Mouse (Mus musculus) lung, postnatal 0 days (tissue): ENCODE data around the gene Pard3. TPM values are rescaled to one million over a fixed set of nuclear protein-coding genes. Genes with fewer than 3 reads are reported as not detected.

Experiments used
- ATAC-seq: fragments of 200-750 bp; cut with Nextera tagmentation; 2 replicates; pipeline ENCODE4 v1.8.0; 2017; ENCODE audit warnings: moderate library complexity
- DNase-seq: peaks from one replicate; pipeline ENCODE4 v3.0.0-alpha.2; 2016; ENCODE audit warnings: low spot score
- H3K27ac ChIP-seq: fragments of 300-500 bp; sonication (generic); 2 replicates; pipeline ENCODE4 v1.5.1; 2014; ENCODE audit warnings: antibody characterized with exemption, mild to moderate bottlenecking, low read length, mixed read lengths
- H3K27me3 ChIP-seq: fragments of 300-500 bp; sonication (generic); replicated peaks from 2 replicates; pipeline ENCODE4 v1.6.1; 2014; ENCODE audit warnings: low read length, mixed read lengths; ENCODE audit not compliant: insufficient read depth
- H3K36me3 ChIP-seq: fragments of 300-500 bp; sonication (generic); 2 replicates; pipeline ENCODE4 v1.6.1; 2014; ENCODE audit warnings: low read length, mixed read lengths; ENCODE audit not compliant: insufficient read depth
- H3K4me1 ChIP-seq: fragments of 300-500 bp; sonication (generic); 2 replicates; pipeline ENCODE4 v1.6.1; 2014; ENCODE audit warnings: antibody characterized with exemption, low read depth, low read length, mixed read lengths; ENCODE audit not compliant: insufficient read depth
- H3K4me2 ChIP-seq: fragments of 300-500 bp; sonication (generic); replicated peaks from 2 replicates; pipeline ENCODE4 v1.6.1; 2014; ENCODE audit warnings: low read depth, mild to moderate bottlenecking, low read length, moderate library complexity, mixed read lengths
- H3K4me3 ChIP-seq: fragments of 300-500 bp; sonication (generic); 2 replicates; pipeline ENCODE4 v1.5.1; 2014; ENCODE audit warnings: low read depth, low read length
- H3K9ac ChIP-seq: fragments of 300-500 bp; sonication (generic); replicated peaks from 2 replicates; pipeline ENCODE4 v1.6.1; 2014; ENCODE audit warnings: low read depth, mild to moderate bottlenecking
- H3K9me3 ChIP-seq: fragments of 300-500 bp; sonication (generic); 2 replicates; pipeline ENCODE4 v1.6.1; 2016; ENCODE audit warnings: low read length, mixed read lengths
- CTCF ChIP-seq: IDR thresholded peaks from 2 replicates; pipeline ENCODE4 v1.5.1; 2016; ENCODE audit warnings: antibody characterized with exemption, mild to moderate bottlenecking
- EP300 ChIP-seq: IDR thresholded peaks from 2 replicates; pipeline ENCODE4 v1.6.1; 2016; ENCODE audit warnings: antibody characterized with exemption, mild to moderate bottlenecking, control low read depth
- WGBS: fragments of 180-500 bp; shearing (Covaris S2); extraction: QIAGEN DNeasy Blood & Tissue Kit; methylation state at CpG from one replicate; pipeline ENCODE4 v1.1.7; 2014; 5-methylcytosine and 5-hydroxymethylcytosine counted together
- polyA plus RNA-seq: library from polyadenylated mRNA; unstranded; fragments of >200 nt; fragmentation: Nextera tagmentation; extraction: Ambion mirVana; gene quantifications from 2 replicates; pipeline ENCODE4 v1.2.1, GENCODE M21; 2015

Gene Pard3
- polyA plus RNA-seq, 1 experiment from 2014 or later: 13.2 TPM

- no peak overlapping the region for H3K4me2 ChIP-seq
- no peak overlapping the region for H3K9ac ChIP-seq
- no peaks in the 10 kb centered on the region for H3K9me3 ChIP-seq
- DNase-seq: no peak
- H3K27ac ChIP-seq: no peak overlapping the region
- peaks cover 5% of the 10 kb centered on the region; the same call in 1 of the 2 replicates for H3K4me1 ChIP-seq
- H3K4me3 ChIP-seq: no peak overlapping the region
- WGBS: 82% methylated on average over 4 of the region's 4 CpGs
- no peaks in the 10 kb centered on the region for H3K27me3 ChIP-seq
- ATAC-seq: no peak
- TF ChIP-seq CTCF: no peak
- TF ChIP-seq EP300: no peak
- no peaks in the 10 kb centered on the region for H3K36me3 ChIP-seq
These were observed 146.9 kb downstream of the Pard3 start for GRCm38 (mm10) chr8:127210621-127211020.

- H3K4me2 ChIP-seq: no peak overlapping the region
- no peak overlapping the region for H3K27ac ChIP-seq
- 77% methylated on average over 8 of the region's 8 CpGs for WGBS
- peaks cover 5% of the 10 kb centered on the region; the same call in 1 of the 2 replicates for H3K4me1 ChIP-seq
- H3K9me3 ChIP-seq: no peaks in the 10 kb centered on the region
- H3K27me3 ChIP-seq: no peaks in the 10 kb centered on the region
- no peak for ATAC-seq
- TF ChIP-seq EP300 (no peak), CTCF (no peak)
- peak; percentile 27 for DNase-seq
- H3K36me3 ChIP-seq: no peaks in the 10 kb centered on the region
- H3K9ac ChIP-seq: no peak overlapping the region
- no peak overlapping the region for H3K4me3 ChIP-seq
These were observed 150.6 kb downstream of the Pard3 start for GRCm38 (mm10) chr8:127214338-127214737.

GRCm38 (mm10) chr8:127214748-127215433 lies 151.2 kb downstream of the Pard3 start:
- WGBS: 83% methylated on average over 4 of the region's 4 CpGs
- Histone ChIP-seq H3K36me3 (no peaks in the 10 kb centered on the region), H3K9ac (no peak overlapping the region), H3K9me3 (no peaks in the 10 kb centered on the region), H3K27me3 (no peaks in the 10 kb centered on the region), H3K4me3 (no peak overlapping the region), H3K4me2 (no peak overlapping the region), H3K27ac (no peak overlapping the region), H3K4me1 (peaks cover 5% of the 10 kb centered on the region; the same call in 1 of the 2 replicates)
- TF ChIP-seq EP300 (no peak), CTCF (no peak)
- DNase-seq (no peak), ATAC-seq (no peak)

GRCm38 (mm10) chr8:127220206-127220605 lies 156.5 kb downstream of the Pard3 start:
- H3K27ac ChIP-seq: no peak overlapping the region
- H3K4me2 ChIP-seq: no peak overlapping the region
- H3K36me3 ChIP-seq: no peaks in the 10 kb centered on the region
- no peaks in the 10 kb centered on the region for H3K27me3 ChIP-seq
- TF ChIP-seq CTCF (no peak), EP300 (no peak)
- H3K9ac ChIP-seq: no peak overlapping the region
- WGBS: 72% methylated on average over 5 of the region's 5 CpGs
- ATAC-seq (no peak), DNase-seq (no peak)
- H3K4me1 ChIP-seq: no peaks in the 10 kb centered on the region
- H3K9me3 ChIP-seq: no peaks in the 10 kb centered on the region
- no peak overlapping the region for H3K4me3 ChIP-seq

DNA sequence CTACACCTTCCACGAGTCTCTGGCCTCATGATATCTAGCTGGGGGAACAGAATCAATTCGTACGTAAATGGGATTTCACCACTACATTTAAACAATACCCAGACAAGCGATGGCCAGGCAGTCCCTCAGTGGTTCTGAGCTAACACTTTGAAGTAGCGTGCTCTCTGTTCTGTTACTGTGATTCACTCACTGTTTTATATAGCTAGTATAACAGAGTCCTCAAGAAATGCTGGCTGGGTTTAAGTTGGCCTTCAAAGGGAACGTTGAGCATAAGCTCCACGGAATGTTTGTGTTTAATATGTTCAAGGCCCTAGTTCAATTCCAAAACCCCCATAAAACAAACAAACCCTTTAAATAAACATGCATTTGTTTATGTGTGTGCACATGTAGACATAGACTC lies 156.9 kb downstream of the Pard3 start:
- no peak overlapping the region for H3K27ac ChIP-seq
- H3K4me2 ChIP-seq: no peak overlapping the region
- no peaks in the 10 kb centered on the region for H3K27me3 ChIP-seq
- DNase-seq (no peak), ATAC-seq (no peak)
- H3K9ac ChIP-seq: no peak overlapping the region
- no peak overlapping the region for H3K4me3 ChIP-seq
- H3K4me1 ChIP-seq: no peaks in the 10 kb centered on the region
- no peaks in the 10 kb centered on the region for H3K9me3 ChIP-seq
- no peaks in the 10 kb centered on the region for H3K36me3 ChIP-seq
- 61% methylated on average over 7 of the region's 7 CpGs for WGBS
- TF ChIP-seq CTCF: no peak

DNA sequence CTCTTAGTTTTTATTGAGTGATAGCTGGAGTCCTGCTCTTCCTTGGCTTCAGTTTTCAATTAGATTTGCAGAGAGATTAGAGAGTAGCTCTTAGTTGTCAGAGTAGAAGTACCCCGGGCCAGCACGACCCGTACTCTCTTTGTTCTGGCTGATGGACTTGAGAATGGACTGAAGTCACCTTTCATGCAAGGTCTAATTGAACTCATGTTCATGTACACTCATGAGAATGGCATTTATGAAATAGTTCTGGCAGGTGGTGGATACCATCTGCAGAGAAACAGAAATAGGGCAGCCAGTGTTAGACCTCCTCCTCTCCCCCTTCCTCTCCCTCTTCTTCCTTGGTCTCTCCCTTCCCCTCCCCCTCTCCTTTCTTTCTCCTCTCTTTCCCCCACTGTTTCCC lies 158.7 kb downstream of the Pard3 start:
- Histone ChIP-seq H3K27ac (no peak overlapping the region), H3K36me3 (no peaks in the 10 kb centered on the region), H3K27me3 (no peaks in the 10 kb centered on the region), H3K4me1 (no peaks in the 10 kb centered on the region), H3K9ac (no peak overlapping the region), H3K4me2 (no peak overlapping the region), H3K4me3 (no peak overlapping the region), H3K9me3 (no peaks in the 10 kb centered on the region)
- DNase-seq (no peak), ATAC-seq (no peak)
- no peak for TF ChIP-seq EP300
- no peak for TF ChIP-seq CTCF
- WGBS: 58% methylated on average over 3 of the region's 3 CpGs
